Mouse (Mus musculus): ENCODE measurements around the gene Plxdc1.

DNA sequence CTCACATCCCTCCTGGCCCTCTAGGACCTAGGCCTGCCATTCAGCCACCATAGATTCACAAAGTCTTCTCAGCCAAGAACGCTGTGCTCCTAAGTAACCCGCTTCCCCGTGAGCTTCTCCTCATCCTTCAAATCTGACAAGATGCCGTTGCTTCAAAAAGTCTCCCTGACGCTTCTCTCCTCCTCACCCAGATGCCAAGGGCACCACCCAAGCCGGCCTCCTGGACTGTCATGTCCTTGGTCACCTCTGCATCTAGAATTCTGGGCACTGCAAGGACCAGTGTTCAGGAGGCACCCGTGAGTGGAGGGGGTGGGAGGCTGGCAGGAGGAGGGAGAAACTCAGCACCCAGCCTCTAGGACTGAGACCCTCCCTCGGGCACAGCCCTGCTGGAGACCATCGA, 3.5 kb downstream of the Plxdc1 start:
- TF ChIP-seq CTCF (IDR thresholded peaks at IDR 0.05; ENCODE audit: low read depth, low read length) (no peak), POLR2A (IDR thresholded peaks at IDR 0.05; ENCODE audit: extremely low read depth, insufficient read depth, low read length) (no peak)

Data from liver, adult 2 months (tissue).